Mouse (Mus musculus): ENCODE measurements around the gene Mcm3ap.

DNA sequence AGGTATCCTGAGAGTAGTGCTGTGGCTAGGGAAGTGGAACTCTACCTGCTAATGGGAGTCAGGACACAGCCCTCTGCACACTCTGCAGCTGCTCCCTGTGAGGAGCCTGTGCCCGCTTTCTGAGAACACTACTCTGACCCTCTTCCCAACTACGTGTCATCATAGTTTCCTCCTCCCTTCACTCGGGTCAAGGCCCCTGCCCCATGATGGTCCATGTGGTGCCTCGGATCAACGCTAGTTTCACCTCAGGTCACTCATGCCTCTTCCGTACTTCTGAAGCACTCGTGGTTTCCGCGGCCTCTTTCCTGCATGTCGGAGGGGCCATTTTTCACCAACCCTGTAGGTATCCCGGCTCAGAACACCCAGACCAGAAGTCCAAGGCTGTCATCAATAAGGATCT lies 62.2 kb downstream of the Mcm3ap start:
- TF ChIP-seq GATA1 (IDR thresholded peaks at IDR 0.05; ENCODE audit: borderline replicate concordance, low read length) (no peak), FLI1 (IDR thresholded peaks at IDR 0.05; ENCODE audit: low read length) (no peak)

All from megakaryocyte, embryonic 14.5 days (primary cell).